Mouse (Mus musculus) spleen, postnatal 36 days (tissue): ENCODE measurements around the gene Fgfrl1.

ENCODE experiments used
- DNase-seq, 2 experiments: peaks; one replicate each; pipeline ENCODE4 v3.0.0; 2022; ENCODE audit warnings: low spot score in 2 of 2, mixed read lengths in 1 of 2

Fgfrl1 gene

DNA sequence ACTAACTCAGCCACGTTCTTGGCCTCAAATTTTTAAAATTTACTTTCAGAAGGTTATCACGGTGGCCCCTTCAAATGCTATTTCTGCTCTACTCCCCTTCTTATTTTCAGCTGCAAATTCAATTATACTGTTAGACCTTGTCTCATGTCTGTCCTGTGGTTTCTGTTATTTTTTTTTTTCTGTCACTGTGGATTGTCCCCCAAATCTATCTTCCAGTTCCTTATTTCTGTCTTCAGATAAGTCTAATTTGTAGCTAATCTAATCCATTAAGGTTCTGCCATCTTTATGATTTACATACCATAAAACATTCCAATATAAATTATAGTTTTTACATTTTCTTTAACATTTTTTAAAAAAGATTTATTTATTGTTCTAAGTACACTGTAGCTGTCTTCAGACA lies 24.8 kb upstream of the Fgfrl1 start:
- DNase-seq, result no peak

DNA sequence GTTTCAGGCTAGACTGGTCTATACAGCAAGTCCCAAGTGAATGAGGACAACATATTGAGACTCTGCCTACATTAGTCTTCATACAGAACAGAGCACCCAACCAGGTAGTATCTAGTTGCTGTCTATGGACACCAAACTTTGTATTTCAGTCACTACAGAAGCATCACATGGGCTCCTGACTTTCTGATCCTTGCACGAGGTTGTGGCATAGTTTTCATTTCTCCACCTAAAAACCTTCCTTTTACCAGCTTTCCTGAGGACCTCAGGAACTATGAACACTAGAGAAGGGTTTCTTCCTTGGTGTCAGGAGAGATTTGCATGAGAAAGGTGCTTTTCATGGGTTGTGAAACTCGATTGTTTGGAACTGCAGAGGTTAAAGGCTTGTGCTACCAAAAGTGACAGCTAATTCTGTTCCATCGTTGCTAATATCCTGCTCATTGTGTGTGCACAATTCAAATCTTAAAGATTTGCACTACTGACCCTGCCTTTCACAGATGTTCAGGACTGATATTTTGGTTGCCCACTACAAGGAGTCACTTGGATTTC lies 23.7 kb upstream of the Fgfrl1 start:
- no peak for DNase-seq

DNA sequence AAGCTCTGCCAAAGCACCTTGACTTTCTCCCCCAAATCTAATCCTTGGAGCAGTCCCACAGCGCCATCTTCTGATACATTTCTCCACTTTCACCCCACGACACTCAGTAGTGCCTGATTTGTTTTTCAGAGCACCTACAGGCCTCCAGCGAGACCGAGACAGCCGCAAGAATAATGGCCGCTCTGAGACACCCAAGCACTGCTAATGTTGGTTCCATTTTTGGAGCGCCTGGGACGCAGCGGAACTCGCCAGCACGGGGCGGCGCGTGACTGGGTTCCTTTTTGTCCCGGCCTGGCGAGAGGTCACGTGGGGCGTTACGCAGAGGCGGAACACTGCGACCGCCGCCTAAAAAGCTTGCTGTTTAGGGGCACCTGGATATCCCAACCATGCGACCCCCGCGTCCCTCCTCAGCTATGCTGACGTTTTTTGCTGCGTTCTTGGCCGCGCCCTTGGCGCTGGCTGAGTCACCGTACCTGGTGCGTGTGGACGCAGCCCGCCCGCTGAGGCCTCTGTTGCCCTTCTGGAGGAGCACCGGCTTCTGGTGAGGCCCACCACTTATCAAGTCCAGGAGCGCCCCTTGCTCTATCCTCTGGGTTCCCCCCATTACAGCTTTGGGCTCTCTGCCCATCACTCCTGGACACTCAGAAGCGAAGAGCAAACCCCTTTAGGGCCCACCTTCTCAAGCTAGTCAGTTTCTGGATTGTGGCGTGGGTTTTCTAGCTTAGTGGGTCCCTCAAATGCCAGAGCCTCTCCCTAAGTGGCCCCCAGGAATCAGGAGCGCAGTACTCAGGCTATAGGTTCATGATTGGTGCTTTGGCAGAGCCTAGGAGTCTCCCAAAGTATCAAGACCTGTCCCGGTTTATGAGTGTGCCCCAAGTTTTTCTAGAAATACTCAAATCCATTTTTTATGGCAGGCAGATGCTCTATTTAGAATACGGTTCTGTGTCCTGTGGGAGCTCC lies 22.9 kb upstream of the Fgfrl1 start, which contains the start of gene Dgkq:
Gene Dgkq, minus strand, starts transcription at position 696 of the 960 bp plus-strand sequence.
- DNase-seq, result peak; percentile 88 to 90

DNA sequence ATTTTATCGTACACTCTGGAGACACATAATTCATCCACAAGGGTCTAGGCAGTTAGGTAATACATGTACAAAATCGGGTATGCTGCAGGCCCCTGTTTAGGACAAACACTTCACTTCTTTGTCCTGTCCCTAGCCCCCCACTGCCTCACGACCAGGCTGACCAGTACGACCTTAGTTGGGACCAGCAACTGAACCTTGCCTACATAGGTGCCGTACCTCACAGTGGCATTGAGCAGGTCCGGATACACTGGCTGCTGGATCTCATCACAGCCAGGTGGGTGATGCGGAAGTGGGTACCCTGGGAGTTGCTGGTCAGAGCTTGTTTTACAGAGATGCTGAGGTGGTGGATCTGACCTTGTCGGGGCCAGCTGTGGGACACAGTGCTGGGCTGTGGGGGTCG lies 22.2 kb upstream of the Fgfrl1 start:
- DNase-seq, result no peak

DNA sequence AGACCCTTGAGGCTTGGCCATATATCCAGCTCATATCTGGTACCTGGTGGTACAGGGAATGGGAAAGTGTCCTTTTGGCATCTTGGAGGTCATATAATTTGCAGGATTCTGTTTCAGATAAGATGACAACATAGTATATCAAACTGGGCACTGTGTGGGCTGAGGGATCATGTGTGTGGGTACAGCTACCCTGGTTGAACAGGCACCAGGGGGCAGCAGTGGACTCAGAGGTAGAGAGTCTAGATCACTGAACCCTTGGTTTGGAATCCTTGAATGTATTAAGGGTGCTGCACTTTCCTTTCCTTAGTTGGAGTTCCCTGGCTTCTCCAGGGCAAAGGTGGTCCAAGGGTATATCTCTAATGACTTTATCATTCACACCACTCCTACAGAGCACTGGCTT lies 21.4 kb upstream of the Fgfrl1 start:
- DNase-seq, result peak; percentile 40 to 57

DNA sequence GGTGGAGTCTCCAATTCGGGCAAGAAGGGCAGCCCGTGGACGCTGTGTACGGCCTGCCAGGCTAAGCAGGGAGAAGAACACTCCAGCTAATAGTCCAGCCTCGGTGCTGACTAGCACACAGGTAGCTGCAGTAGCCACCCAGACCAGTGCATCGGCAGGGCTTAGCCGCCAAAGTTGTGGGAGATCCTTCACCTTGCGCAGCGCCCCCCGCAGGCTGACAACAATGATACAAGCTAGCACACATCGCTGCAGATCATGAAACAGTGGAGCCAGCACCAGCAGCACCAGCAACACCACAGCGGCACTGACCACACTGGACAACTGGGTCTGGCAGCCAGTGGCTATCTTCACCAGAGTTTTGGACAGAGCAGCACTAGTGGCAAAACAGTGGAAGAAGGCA lies 20.4 kb upstream of the Fgfrl1 start:
- DNase-seq, result no peak

DNA sequence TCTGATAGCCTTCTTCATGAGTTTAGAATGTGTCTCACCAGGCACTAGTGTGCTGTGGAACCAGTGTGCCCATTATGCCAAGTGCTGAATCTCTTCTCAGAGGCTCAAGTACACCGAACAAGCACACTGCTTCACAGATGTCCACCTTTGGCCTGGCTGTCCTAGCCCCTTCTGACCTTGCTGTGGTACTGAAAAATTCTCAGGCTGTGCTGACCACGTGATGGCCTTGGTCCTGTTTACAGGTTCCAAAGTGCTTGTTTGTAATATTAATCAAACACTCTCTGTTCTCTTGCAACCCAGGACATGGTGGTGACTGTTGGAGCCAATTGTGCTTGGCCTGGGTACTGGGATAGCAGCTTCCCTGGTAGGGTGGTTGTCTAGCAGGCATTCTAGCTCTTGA lies 17.6 kb upstream of the Fgfrl1 start:
- DNase-seq, result no peak

DNA sequence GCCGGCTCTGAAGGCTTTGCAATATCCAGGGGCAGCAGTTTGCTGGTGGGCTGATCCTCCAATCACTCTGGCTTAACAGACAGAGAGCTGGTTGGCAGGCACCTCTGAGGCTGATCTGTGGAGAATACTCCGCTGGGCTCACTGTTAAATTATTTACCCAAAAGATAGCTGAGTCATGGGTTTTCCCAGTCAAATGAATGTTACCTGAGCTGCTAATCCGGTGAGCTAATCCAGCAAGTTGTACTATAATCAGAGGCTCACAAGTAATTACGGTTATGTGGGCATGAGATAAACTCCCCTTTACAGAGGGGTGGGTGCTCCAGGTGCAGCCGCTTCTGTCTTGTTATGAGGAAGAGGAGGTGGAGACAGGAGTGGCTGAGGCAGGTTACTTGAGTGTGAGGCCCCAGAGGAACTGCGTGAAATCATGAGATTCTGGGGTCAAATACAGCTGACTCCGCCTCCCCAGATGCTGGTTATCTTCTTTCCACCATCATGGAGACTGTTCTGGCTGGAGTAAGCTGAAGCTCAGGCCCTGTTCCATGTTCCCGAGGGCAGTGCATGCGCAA lies 16.8 kb upstream of the Fgfrl1 start, which contains the start of gene Slc26a1:
Gene Slc26a1, minus strand, starts transcription at position 319 of the 566 bp plus-strand sequence.
- DNase-seq, result no peak

DNA sequence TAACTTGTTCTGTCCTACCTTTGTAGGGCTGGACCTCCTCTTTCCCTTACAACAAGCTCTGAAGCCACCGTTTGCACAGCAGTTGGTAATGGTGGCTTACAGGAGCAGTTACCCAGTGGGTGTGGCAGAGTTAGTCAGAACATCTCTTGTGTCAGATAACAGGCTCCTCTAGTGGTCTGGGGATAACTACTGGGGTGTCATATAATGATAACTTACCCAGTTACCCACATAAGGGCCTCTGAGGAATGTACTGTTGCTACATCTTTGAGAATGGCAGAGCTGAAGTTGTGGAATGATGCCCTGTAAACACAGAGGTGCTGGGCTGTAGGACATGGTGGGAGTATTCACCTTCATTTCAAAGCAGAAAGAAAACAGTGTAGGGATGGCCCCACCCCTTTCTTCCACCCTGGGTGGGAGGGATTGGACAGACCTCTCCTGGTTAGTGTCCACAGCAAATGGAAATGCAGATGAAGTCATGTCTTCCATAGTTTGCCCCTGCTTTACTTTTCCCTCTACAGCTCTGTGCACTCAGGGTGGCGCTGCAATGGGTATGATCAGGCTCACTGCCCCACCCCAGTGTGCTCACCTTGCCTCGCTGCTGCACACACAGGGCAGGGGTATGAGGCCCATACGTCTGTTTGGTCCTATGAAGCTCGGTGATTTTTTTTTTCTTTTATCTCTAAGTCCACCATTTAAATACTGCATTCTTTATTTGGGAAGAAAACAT lies 15.2 kb upstream of the Fgfrl1 start:
- DNase-seq, result no peak

DNA sequence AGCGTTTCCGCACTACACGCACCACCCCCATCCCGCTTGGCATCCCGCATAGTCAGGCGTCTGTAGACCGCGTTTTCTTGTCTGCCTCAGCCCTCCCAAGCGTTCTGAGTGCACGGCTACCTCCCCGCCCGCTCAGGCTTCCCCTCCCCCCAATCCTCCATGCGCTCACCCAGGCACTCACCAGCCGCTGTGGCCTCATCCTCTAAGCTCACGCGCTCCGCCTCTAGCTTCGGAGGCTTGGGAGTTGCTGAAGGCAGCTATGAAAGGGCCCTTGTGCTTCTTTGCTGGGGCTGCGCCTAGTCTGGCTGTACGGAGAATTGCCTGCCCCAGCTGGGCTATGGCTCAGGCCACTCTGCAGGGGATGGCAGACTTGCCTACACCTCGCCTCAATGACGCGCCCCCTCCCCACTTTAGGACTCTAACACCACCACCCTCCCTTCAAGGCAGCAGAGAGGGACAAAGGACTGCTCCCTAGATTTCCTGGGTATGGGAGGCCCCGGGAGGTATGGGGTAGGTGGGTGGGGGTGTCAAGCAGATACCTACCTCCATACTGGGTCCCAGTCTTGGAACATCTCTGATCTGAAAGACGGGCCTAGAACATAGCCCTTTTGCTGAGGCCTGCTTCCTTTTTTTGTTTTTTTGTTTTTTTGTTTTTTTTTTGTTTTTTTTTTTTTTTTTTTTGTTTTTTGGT lies 14.4 kb upstream of the Fgfrl1 start:
- DNase-seq, result no peak

DNA sequence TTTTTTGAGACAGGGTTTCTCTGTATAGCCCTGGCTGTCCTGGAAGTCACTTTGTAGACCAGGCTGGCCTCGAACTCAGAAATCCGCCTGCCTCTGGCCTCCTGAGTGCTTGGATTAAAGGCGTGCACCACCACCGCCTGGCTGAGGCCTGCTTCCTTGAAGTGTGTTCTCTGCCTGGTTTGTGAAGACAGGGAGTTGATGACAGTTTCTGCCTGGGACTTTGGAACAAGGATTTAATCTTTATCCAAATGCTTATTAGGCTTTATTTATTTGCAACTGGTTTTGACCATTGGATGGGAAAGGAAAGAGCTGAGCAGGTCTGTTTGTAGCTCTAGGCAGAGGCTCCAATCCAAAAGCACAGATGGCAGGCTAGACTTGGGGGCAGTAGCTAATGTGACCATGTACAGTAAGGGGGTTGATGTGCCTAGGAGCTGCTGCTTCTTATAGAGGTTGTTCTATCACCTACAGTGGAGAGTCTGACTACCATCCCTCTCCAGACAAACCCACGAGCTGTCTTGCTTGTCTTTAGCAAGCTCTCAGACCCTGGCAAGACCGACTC lies 13.8 kb upstream of the Fgfrl1 start:
- DNase-seq, result no peak

DNA sequence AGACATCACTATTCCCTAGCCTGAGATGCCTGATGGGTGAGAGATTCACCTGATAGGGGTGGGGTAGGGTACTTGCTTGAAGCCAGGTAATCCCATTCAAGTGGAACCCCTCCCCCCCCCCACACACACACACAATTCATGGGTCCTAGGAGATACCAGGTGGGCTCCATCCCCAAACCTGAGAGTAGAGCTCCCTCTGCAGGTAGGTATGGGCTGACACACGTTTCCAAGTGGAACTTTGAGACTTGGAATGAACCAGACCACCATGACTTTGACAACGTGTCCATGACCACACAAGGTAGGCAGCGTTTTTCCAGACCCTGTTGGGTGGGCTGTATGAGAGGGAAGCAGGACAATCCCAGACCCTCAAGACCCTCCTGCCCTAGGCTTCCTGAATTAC lies 12.3 kb upstream of the Fgfrl1 start:
- DNase-seq, result no peak

DNA sequence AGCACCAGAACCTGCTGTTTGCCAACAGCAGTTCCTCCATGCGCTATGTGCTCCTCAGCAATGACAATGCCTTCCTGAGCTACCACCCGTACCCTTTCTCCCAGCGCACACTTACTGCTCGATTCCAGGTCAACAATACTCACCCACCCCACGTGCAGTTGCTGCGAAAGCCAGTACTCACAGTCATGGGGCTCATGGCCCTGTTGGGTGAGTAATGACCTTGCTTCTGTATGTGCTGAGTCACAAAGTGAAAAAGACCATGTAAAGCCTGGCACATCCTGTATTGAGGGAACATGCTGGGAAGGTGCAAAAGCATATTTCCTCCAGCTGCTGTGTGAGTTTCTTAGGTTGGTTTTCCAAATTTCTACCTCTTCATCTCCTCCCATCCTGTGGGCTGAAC lies 11.3 kb upstream of the Fgfrl1 start:
- DNase-seq, result no peak

DNA sequence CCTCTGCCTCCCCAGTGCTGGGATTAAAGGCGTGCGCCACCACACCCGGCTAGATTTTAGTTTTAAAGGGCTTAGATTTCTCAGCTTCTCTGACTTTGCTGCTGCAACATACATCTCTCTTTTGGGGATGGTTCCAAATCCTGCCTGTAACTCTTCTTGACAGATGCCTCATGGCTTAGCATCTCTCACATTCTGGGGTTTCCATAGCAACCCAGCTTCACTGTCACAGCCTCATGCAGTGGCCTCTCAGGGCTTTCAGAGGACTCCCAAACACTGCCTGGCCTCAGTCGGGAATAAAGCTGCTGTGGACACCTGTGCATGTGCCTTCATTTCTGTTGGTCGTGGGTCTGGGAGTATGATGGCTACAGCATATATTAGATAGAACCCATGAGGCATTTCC lies 3.1 kb upstream of the Fgfrl1 start:
- no peak for DNase-seq

DNA sequence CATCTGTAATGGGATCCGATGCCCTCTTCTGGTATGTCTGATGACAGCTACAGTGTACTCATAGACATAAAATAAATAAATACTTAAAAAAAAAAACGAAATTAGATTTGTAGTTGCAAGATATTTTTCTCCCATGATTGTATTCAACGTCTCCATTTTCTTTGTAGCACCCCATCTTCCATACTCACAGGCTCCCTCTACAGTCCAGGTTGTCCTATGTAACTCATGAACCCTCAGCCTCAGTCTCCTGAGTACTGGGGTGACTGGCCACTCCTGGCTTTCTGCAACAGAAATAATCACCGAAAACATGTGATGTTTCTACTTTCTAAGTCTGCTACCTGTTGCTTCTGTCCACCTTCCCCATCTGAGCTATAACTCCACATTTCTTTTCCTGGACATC lies 1.0 kb upstream of the Fgfrl1 start:
- no peak for DNase-seq

DNA sequence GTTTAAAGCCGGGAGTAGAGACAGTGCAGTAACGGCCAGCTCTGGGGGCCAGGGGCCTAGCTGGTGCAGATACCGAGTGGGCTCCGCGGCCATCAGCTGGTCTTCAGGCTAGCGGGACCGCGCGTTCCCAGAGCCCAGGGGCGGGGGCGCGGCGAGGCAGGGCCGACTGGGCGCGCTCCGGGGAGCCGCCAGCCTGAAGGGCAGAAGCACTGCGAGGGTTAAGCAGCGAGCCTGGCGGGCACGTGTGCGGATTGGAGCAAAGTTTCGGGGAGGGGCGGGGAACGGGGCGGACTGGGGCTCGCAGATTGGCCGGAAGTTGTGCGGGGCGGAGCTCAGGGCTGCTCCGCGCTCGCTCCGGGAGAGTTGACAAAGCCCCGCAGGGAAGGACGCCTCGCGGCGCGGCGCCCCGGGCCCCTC lies 1.7 kb downstream of the Fgfrl1 start:
- peak; percentile 85 for DNase-seq

DNA sequence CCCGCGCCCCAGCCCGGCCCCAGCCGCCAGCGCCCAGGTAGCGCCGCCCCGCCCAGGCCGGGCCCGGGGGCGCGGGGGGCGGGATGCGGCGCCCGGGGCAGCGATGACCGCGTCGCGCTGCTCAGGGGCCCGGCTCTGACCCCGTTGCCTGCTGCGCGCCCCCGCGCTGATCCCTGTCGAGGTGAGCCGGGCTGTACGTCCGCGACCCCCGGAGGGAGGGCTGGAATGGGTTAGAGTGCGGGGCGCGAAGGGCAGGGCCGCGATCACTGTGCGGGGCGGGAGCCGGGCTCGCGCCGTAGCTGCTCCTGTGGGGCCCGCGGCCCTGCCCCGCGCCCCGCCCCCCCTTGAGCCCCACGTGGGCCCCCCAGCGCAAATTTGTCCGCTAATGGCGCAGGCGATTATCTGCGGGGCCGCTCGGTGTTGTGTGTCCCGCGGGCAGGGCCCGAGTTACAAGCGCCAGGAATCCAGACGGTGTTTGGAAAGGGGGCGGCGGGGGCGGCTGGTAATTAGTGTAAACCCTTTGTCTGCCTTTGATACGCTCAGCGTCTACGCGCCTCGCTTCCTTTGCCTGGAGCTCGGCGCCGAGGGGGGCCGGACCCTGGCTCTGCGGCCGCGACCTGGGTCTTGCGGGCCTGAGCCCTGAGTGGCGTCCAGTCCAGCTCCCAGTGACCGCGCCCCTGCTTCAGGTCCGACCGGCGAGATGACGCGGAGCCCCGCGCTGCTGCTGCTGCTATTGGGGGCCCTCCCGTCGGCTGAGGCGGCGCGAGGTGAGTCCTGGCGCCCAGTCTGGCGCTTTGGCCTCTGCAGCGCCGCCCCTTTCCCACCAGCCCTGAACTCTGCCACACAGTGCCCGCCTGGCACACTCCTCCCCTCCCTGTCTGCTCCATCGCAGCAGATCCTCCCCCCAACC lies 2.4 kb downstream of the Fgfrl1 start:
- peak; percentile 18 to 37 for DNase-seq

DNA sequence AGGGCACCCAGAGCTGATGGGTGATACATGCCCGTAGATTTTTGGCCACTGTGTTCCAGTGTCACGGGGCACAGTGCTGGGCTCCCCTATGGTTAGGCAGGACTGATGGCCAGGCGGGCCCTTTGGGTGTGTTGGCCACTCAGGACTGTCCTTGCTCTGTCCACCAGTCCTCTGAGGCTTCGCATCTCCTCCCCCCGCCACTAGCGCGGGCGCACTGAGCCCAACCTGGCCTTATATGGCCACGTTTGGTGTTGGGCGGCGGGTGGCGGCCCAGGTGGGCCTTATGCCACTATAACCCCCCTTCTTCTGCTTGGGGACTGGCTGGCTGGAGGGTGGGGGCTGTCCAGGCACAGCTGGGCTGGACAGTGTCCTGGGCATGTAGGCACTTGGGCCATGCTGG lies 3.7 kb downstream of the Fgfrl1 start:
- DNase-seq, result no peak

DNA sequence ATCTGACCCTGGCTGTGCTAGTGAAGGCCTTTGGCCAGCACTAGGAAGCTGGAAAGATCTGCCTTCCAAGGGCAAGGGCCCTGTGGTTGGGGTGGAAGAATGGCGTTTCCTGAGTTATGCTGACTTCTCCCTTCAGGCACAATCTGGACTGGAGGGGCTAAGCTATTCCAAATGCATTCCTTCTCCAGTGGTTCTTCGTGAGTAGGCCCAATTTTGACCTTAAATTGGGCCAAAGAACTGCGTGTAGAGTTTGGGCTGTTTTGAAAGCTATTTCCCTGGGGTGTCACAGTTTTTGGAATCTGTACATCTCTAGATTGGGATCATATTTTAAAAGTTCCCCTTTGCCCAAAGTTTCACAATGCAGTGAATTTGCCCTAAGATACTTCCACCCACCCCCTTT lies 4.4 kb downstream of the Fgfrl1 start:
- no peak for DNase-seq

DNA sequence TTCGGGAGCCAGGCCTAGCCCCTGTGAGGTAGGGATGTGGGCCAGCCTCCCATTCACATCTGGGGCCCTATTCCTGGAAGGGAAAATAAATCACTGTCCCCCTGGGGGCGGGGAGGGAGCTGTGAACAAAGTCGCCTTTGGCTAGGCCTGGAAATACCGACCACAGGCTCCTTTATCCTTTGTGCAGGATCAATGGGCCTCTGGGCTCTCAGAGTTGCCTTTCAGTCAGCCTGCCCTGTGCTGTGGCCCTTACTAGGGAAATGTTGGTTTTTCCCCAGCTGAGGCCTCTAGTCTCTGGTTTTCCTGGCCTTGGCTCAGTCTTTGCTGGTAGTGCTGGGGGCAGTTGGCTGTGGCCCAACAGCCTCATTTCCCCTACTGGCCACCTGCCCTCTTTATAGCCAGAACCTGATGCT lies 5.2 kb downstream of the Fgfrl1 start:
- no peak for DNase-seq
